Mouse (Mus musculus): ENCODE measurements at regions not wholly inside any gene's neighbourhood (a gene's known extent, or its start where the extent isn't known, plus 50 kb on each side); places are given as distances from the start of the nearest gene placed in this dataset.

- no peaks in the 10 kb centered on the region for H3K79me2 ChIP-seq (ENCODE audit: control insufficient read depth, insufficient read depth, low read length, poor library complexity)
- no peak for TF ChIP-seq CHD1 (IDR thresholded peaks at IDR 0.05; ENCODE audit: low read depth, low read length)
- TF ChIP-seq ZNF384 (IDR thresholded peaks at IDR 0.05; ENCODE audit: low read depth, low read length): no peak
- no peak for TF ChIP-seq JUND (IDR thresholded peaks at IDR 0.05; ENCODE audit: low read depth, low read length)
- TF ChIP-seq MAFK (IDR thresholded peaks at IDR 0.05; ENCODE audit: borderline replicate concordance, low read depth, low read length): no peak
- no peak for TF ChIP-seq SIN3A (IDR thresholded peaks at IDR 0.05; ENCODE audit: low read length)
- no peak for TF ChIP-seq ETS1 (IDR thresholded peaks at IDR 0.05; ENCODE audit: low read depth, low read length)
- TF ChIP-seq TCF12 (IDR thresholded peaks at IDR 0.05; ENCODE audit: low read depth, low read length): no peak
- no peak for TF ChIP-seq USF1 (IDR thresholded peaks at IDR 0.05; ENCODE audit: low read depth, low read length)
- no peak for TF ChIP-seq UBTF (IDR thresholded peaks at IDR 0.05; ENCODE audit: borderline replicate concordance, insufficient read depth, low read depth, low read length)
- no peak for TF ChIP-seq CTCF (IDR thresholded peaks at IDR 0.05 in 2 of 3, conservative IDR thresholded peaks at IDR 0.05 in 1 of 3; ENCODE audit: control insufficient read depth in 1 of 3, insufficient read depth in 1 of 3, low read depth in 2 of 3, low read length in 3 of 3, poor library complexity in 1 of 3, severe bottlenecking in 1 of 3)
- TF ChIP-seq TAL1 (IDR thresholded peaks at IDR 0.05; ENCODE audit: low read length): no peak
- TF ChIP-seq MXI1 (IDR thresholded peaks at IDR 0.05; ENCODE audit: low read depth, low read length): no peak
- no peak for TF ChIP-seq ZC3H11A (IDR thresholded peaks at IDR 0.05; ENCODE audit: low read depth, low read length)
- TF ChIP-seq RAD21 (IDR thresholded peaks at IDR 0.05; ENCODE audit: low read depth, low read length): no peak
- TF ChIP-seq MAX (IDR thresholded peaks at IDR 0.05; ENCODE audit: low read length): no peak
- TF ChIP-seq ZMIZ1 (IDR thresholded peaks at IDR 0.05; ENCODE audit: low read depth, low read length): no peak
- H3K9ac ChIP-seq (ENCODE audit: control insufficient read depth, low read depth, low read length, poor library complexity, severe bottlenecking): no peak overlapping the region
- no peaks in the 10 kb centered on the region for H3K4me1 ChIP-seq (ENCODE audit: control insufficient read depth in 1 of 2, insufficient read depth in 2 of 2, low read length in 2 of 2)
- H3K36me3 ChIP-seq (ENCODE audit: control insufficient read depth in 1 of 2, insufficient read depth in 2 of 2, low read length in 2 of 2): no peaks in the 10 kb centered on the region
- H3K27ac ChIP-seq (ENCODE audit: control insufficient read depth, low read depth, low read length): no peak overlapping the region
- H3K9me3 ChIP-seq (replicated peaks; ENCODE audit: insufficient read depth, low read length): no peaks in the 10 kb centered on the region
- no peaks in the 10 kb centered on the region for H3K27me3 ChIP-seq (ENCODE audit: control insufficient read depth in 1 of 2, insufficient read depth in 2 of 2, low read length in 2 of 2)
- no peak overlapping the region for H3K4me3 ChIP-seq (ENCODE audit: control insufficient read depth in 1 of 2, insufficient read depth in 1 of 2, low read depth in 2 of 2, low read length in 2 of 2)
- no peak for DNase-seq (ENCODE audit: low read depth, low spot score)
Measured at GRCm38 (mm10) chr10:91882481-91882880, 701.4 kb upstream of the Tmpo start.

- no peaks in the 10 kb centered on the region for H3K36me3 ChIP-seq (ENCODE audit: control insufficient read depth in 1 of 2, insufficient read depth in 2 of 2, low read length in 2 of 2)
- H3K9me3 ChIP-seq (replicated peaks; ENCODE audit: insufficient read depth, low read length): no peaks in the 10 kb centered on the region
- H3K79me2 ChIP-seq (ENCODE audit: control insufficient read depth, insufficient read depth, low read length, poor library complexity): no peaks in the 10 kb centered on the region
- no peaks in the 10 kb centered on the region for H3K27me3 ChIP-seq (ENCODE audit: control insufficient read depth in 1 of 2, insufficient read depth in 2 of 2, low read length in 2 of 2)
- H3K27ac ChIP-seq (ENCODE audit: control insufficient read depth, low read depth, low read length): no peak overlapping the region
- H3K4me1 ChIP-seq (ENCODE audit: control insufficient read depth in 1 of 2, insufficient read depth in 2 of 2, low read length in 2 of 2): no peaks in the 10 kb centered on the region
- H3K9ac ChIP-seq (ENCODE audit: control insufficient read depth, low read depth, low read length, poor library complexity, severe bottlenecking): no peak overlapping the region
- no peak for TF ChIP-seq MAFK (IDR thresholded peaks at IDR 0.05; ENCODE audit: borderline replicate concordance, low read depth, low read length)
- TF ChIP-seq SMC3 (IDR thresholded peaks at IDR 0.05; ENCODE audit: low read depth, low read length): no peak
- no peak for TF ChIP-seq POLR2A (IDR thresholded peaks at IDR 0.05; ENCODE audit: control insufficient read depth in 1 of 2, insufficient read depth in 1 of 2, low read depth in 1 of 2, low read length in 2 of 2, poor library complexity in 1 of 2)
- TF ChIP-seq POLR2AphosphoS2 (IDR thresholded peaks at IDR 0.05; ENCODE audit: low read length): no peak
- TF ChIP-seq JUND (IDR thresholded peaks at IDR 0.05; ENCODE audit: low read depth, low read length): no peak
- no peak for TF ChIP-seq NELFE (IDR thresholded peaks at IDR 0.05; ENCODE audit: low read depth, low read length)
- no peak for TF ChIP-seq MYB (IDR thresholded peaks at IDR 0.05; ENCODE audit: low read depth, low read length)
- no peak for TF ChIP-seq TBP (IDR thresholded peaks at IDR 0.05; ENCODE audit: low read depth, low read length)
- TF ChIP-seq GATA1 (IDR thresholded peaks at IDR 0.05; ENCODE audit: low read depth, low read length): no peak
- TF ChIP-seq TCF12 (IDR thresholded peaks at IDR 0.05; ENCODE audit: low read depth, low read length): no peak
- TF ChIP-seq ZMIZ1 (IDR thresholded peaks at IDR 0.05; ENCODE audit: low read depth, low read length): no peak
- TF ChIP-seq UBTF (IDR thresholded peaks at IDR 0.05; ENCODE audit: borderline replicate concordance, insufficient read depth, low read depth, low read length): no peak
- no peak for TF ChIP-seq GABPA (IDR thresholded peaks at IDR 0.05; ENCODE audit: low read depth, low read length)
- TF ChIP-seq ZNF384 (IDR thresholded peaks at IDR 0.05; ENCODE audit: low read depth, low read length): no peak
- no peak for TF ChIP-seq ETS1 (IDR thresholded peaks at IDR 0.05; ENCODE audit: low read depth, low read length)
- no peak for TF ChIP-seq ZKSCAN1 (IDR thresholded peaks at IDR 0.05; ENCODE audit: low read depth, low read length)
- TF ChIP-seq RAD21 (IDR thresholded peaks at IDR 0.05; ENCODE audit: low read depth, low read length): no peak
- H3K4me3 ChIP-seq (ENCODE audit: control insufficient read depth in 1 of 2, insufficient read depth in 1 of 2, low read depth in 2 of 2, low read length in 2 of 2): no peak overlapping the region
- no peak for DNase-seq (ENCODE audit: low read depth, low spot score)
Measured at GRCm38 (mm10) chr10:91881521-91882228, 700.6 kb upstream of the Tmpo start.

Measured in MEL (cell line).